Mouse (Mus musculus) hindbrain, embryonic 12.5 days (tissue): Measurements from ENCODE around the gene Cabp7. TPM values are rescaled to one million over a fixed set of nuclear protein-coding genes. Genes with fewer than 3 reads are reported as not detected.

Experiments
- ATAC-seq: fragments of 200-750 bp; cut with Nextera tagmentation; 2 replicates; pipeline ENCODE4 v1.8.0; 2017; ENCODE audit warnings: moderate TSS enrichment; ENCODE audit not compliant: low FRiP score
- H3K27ac ChIP-seq: fragments of 300-500 bp; sonication (generic); 2 replicates; pipeline ENCODE4 v1.5.1; 2016; ENCODE audit warnings: mild to moderate bottlenecking
- H3K27me3 ChIP-seq: fragments of 300-500 bp; sonication (generic); 2 replicates; pipeline ENCODE4 v1.6.1; 2016; ENCODE audit warnings: mild to moderate bottlenecking
- H3K36me3 ChIP-seq: fragments of 300-500 bp; sonication (generic); 2 replicates; pipeline ENCODE4 v1.6.1; 2016; ENCODE audit warnings: mild to moderate bottlenecking
- H3K4me1 ChIP-seq: fragments of 300-500 bp; sonication (generic); 2 replicates; pipeline ENCODE4 v1.6.1; 2016
- H3K4me2 ChIP-seq: fragments of 300-500 bp; sonication (generic); replicated peaks from 2 replicates; pipeline ENCODE4 v1.6.1; 2016; ENCODE audit warnings: mild to moderate bottlenecking
- H3K4me3 ChIP-seq: fragments of 300-500 bp; sonication (generic); 2 replicates; pipeline ENCODE4 v1.5.1; 2016; ENCODE audit warnings: mild to moderate bottlenecking
- H3K9ac ChIP-seq: fragments of 300-500 bp; sonication (generic); 2 replicates; pipeline ENCODE4 v1.6.1; 2016; ENCODE audit warnings: mild to moderate bottlenecking, moderate library complexity
- H3K9me3 ChIP-seq: fragments of 300-500 bp; sonication (generic); replicated peaks from 2 replicates; pipeline ENCODE4 v1.6.1; 2016; ENCODE audit warnings: mild to moderate bottlenecking
- WGBS: fragments of 180-500 bp; shearing (Covaris S2); methylation state at CpG from one replicate; pipeline ENCODE4 v1.1.7; 2016; 5-methylcytosine and 5-hydroxymethylcytosine counted together
- polyA plus RNA-seq: library from polyadenylated mRNA; unstranded; fragments of >200 nt; fragmentation: Nextera tagmentation; extraction: Ambion mirVana; gene quantifications from 2 replicates; pipeline ENCODE4 v1.2.1, GENCODE M21; 2016

Gene Cabp7
- polyA plus RNA-seq, 1 experiment from 2014 or later, result 1.7 TPM

DNA sequence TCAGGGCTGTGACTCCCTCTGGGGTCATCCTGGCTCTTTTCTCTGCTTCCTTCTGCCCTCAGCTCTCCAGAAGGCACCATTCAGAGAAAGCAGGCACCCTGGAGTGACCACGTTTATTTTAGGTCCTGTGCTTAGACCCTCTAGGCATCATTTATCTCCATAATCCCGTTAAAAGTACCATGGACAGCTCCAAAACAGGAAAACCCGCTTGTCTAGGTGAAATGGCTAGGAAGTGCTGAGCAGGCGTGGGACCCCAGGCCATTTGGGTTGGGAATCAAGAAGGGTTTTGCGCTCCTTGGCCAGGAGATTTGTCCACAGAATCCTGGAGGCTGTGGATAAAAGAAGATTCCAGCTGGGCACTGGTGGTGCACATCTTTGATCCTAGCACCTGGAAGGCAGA lies 17.1 kb upstream of the Cabp7 start:
- Histone ChIP-seq H3K4me2 (no peak overlapping the region), H3K4me1 (peaks cover 33% of the 10 kb centered on the region), H3K4me3 (no peak overlapping the region), H3K36me3 (peaks cover 12% of the 10 kb centered on the region; the same call in 1 of the 2 replicates), H3K9ac (no peak overlapping the region), H3K27me3 (peaks cover 17% of the 10 kb centered on the region), H3K27ac (no peak overlapping the region), H3K9me3 (no peaks in the 10 kb centered on the region)
- ATAC-seq, result no peak
- WGBS, result 20% methylated on average over 5 of the region's 5 CpGs

- H3K27ac ChIP-seq, result peak overlapping the region; percentile 82
- H3K36me3 ChIP-seq, result peaks cover 10% of the 10 kb centered on the region; the same call in 1 of the 2 replicates
- no peak overlapping the region for H3K4me2 ChIP-seq
- ATAC-seq, result no peak
- no peak overlapping the region for H3K9ac ChIP-seq
- peaks cover 37% of the 10 kb centered on the region for H3K4me1 ChIP-seq
- no peak overlapping the region for H3K4me3 ChIP-seq
- peaks cover 20% of the 10 kb centered on the region for H3K27me3 ChIP-seq
- 14% methylated on average over 2 of the region's 2 CpGs for WGBS
- H3K9me3 ChIP-seq, result no peaks in the 10 kb centered on the region
Observed at GRCm38 (mm10) chr11:4762511-4762910, 15.9 kb upstream of the Cabp7 start.

- no peak overlapping the region for H3K4me2 ChIP-seq
- no peak overlapping the region for H3K9ac ChIP-seq
- 0 out of 2 replicates have a peak, but pooled peaks cover 4% of the 10 kb centered on the region for H3K36me3 ChIP-seq
- peak; percentile 9; the same call in 1 of the 2 replicates for ATAC-seq
- 5% methylated on average over 6 of the region's 6 CpGs for WGBS
- H3K4me3 ChIP-seq, result no peak overlapping the region
- H3K27me3 ChIP-seq, result peaks cover 20% of the 10 kb centered on the region
- peaks cover 39% of the 10 kb centered on the region for H3K4me1 ChIP-seq
- H3K9me3 ChIP-seq, result no peaks in the 10 kb centered on the region
- H3K27ac ChIP-seq, result peak overlapping the region; percentile 82
Observed at GRCm38 (mm10) chr11:4761991-4762390, 15.4 kb upstream of the Cabp7 start.

DNA sequence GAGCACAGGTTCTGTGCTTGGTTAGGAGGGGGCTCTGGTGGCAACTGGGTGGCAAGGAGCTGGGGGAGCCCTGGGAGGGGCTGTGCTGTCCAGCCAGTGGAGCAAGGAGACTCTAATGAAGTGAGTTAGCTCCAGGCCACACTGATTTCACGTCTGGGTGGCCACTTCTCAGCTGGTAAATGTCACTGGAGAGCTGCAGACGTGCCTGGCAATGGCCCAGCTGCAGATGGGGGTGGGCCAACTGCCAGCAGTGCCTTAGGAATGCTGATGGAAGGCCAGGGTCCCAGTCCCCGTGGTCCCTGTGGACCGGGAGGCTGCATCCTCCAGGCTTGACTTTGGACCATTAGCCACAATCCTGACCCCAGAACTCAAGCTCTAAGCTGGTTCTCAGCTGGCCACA lies 13.9 kb upstream of the Cabp7 start:
- 0 out of 2 replicates have a peak, but pooled peaks have one; percentile 26 for ATAC-seq
- Histone ChIP-seq H3K36me3 (0 out of 2 replicates have a peak, but pooled peaks cover 3% of the 10 kb centered on the region), H3K4me2 (no peak overlapping the region), H3K4me3 (no peak overlapping the region), H3K9ac (no peak overlapping the region), H3K27me3 (peaks cover 20% of the 10 kb centered on the region), H3K9me3 (no peaks in the 10 kb centered on the region), H3K4me1 (peaks cover 44% of the 10 kb centered on the region), H3K27ac (peak overlapping the region; percentile 62)
- WGBS, result 11% methylated on average over 4 of the region's 4 CpGs

DNA sequence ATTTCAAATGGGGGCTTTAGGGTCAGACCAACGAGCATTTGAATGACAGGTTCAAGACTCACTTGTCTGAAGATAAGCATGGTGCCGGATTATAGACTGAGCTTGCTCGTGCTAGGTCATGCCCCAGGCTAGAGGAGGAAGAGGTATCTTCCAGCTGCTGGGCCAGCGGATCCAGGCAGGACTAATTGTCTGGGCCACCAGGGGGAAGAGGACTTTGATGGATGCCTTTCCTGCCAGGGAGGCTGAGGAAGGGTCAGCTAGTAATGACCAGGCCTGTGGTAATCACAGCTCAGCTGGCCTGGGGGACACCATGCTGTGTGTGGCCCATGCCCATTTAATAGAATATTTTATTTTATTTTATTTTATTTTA lies 11.2 kb upstream of the Cabp7 start:
- H3K36me3 ChIP-seq, result no peaks in the 10 kb centered on the region
- peak; percentile 29; the same call in 1 of the 2 replicates for ATAC-seq
- H3K9me3 ChIP-seq, result no peaks in the 10 kb centered on the region; the same call in 1 of the 2 replicates
- 0 out of 2 replicates have a peak overlapping the region, but pooled peaks have one; percentile 49 for H3K27ac ChIP-seq
- H3K4me3 ChIP-seq, result no peak overlapping the region
- H3K4me1 ChIP-seq, result peaks cover 48% of the 10 kb centered on the region
- no peak overlapping the region for H3K4me2 ChIP-seq
- no peak overlapping the region for H3K9ac ChIP-seq
- WGBS, result 19% methylated on average over 4 of the region's 4 CpGs
- H3K27me3 ChIP-seq, result peaks cover 18% of the 10 kb centered on the region

- Histone ChIP-seq H3K4me3 (no peak overlapping the region), H3K36me3 (no peaks in the 10 kb centered on the region), H3K27ac (0 out of 2 replicates have a peak overlapping the region, but pooled peaks have one; percentile 49), H3K9ac (no peak overlapping the region), H3K27me3 (peaks cover 15% of the 10 kb centered on the region; the same call in 1 of the 2 replicates), H3K4me2 (no peak overlapping the region), H3K9me3 (no peaks in the 10 kb centered on the region; the same call in 1 of the 2 replicates), H3K4me1 (peaks cover 42% of the 10 kb centered on the region)
- 38% methylated on average over 11 of the region's 11 CpGs for WGBS
- peak; percentile 74 for ATAC-seq
Observed at GRCm38 (mm10) chr11:4756984-4757788, 10.6 kb upstream of the Cabp7 start.

DNA sequence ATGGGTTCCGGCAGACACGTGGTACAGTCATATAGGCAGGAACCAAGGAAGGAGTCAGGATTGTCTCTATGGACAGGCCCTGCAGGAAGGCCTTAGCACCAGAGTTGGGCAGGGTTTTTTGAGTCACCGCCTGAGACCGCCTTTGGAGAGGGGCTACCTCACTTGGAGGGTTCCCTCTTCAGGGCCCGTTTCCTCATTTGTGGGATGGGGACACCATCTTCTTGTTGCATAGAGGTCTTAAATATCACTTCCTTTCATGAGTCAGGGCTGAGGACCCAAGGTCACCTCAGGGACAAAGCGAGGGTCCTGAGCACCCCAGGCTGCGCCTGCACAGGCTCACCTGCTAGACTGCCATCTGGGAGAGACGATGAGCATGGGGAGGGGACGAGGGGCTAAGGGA lies 9.9 kb upstream of the Cabp7 start:
- Histone ChIP-seq H3K9me3 (no peaks in the 10 kb centered on the region; the same call in 1 of the 2 replicates), H3K36me3 (no peaks in the 10 kb centered on the region), H3K9ac (no peak overlapping the region), H3K27me3 (peaks cover 10% of the 10 kb centered on the region; the same call in 1 of the 2 replicates), H3K4me1 (peaks cover 34% of the 10 kb centered on the region), H3K4me2 (no peak overlapping the region), H3K27ac (no peak overlapping the region), H3K4me3 (no peak overlapping the region)
- 78% methylated on average over 9 of the region's 9 CpGs for WGBS
- no peak for ATAC-seq

DNA sequence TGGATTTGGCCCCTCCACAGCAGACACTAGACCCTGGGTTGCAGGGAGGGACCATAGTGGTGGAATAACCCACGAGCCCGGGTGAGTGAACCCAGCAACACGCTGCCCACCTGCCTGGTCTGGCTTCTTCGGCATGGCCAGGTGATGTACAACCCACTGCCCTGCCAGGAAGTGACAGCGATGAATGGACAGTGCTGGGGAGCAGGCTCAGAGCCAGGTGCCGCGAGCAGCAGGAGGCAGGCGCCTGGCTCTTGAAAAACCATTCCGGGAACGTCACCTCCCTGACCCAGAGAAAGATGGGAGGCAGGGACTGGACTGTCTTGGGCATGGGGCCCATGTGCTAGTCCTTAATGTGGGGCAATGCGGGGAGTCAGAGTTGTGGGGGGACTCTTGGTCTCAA lies 8.3 kb upstream of the Cabp7 start:
- Histone ChIP-seq H3K4me3 (no peak overlapping the region), H3K9ac (no peak overlapping the region), H3K4me1 (peaks cover 24% of the 10 kb centered on the region), H3K27me3 (peaks cover 11% of the 10 kb centered on the region), H3K36me3 (no peaks in the 10 kb centered on the region), H3K4me2 (no peak overlapping the region), H3K9me3 (no peaks in the 10 kb centered on the region; the same call in 1 of the 2 replicates), H3K27ac (no peak overlapping the region)
- WGBS, result 67% methylated on average over 11 of the region's 11 CpGs
- no peak for ATAC-seq

DNA sequence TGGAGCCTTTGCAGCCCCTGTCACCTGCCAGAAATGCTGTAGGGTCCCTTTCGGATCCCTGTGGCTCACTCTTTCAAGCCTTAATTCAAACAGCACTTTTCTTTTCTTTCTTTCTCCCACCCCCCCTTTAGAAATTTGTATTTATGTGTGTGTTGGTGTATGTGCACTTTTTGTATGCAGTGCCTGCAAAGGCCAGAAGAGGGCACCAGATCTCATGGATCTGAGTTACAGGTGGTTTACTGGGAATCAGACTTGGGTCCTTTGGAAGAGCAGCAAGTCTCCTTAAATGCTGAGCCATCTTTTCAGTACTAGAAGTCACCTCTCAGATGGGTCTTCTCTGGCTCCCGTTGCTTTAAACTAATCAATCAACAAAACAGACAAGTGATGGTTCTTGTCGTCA lies 7.5 kb upstream of the Cabp7 start:
- no peaks in the 10 kb centered on the region; the same call in 1 of the 2 replicates for H3K9me3 ChIP-seq
- H3K4me1 ChIP-seq, result peaks cover 24% of the 10 kb centered on the region
- H3K9ac ChIP-seq, result no peak overlapping the region
- H3K36me3 ChIP-seq, result no peaks in the 10 kb centered on the region
- ATAC-seq, result no peak
- WGBS, result 92% methylated on average over 3 of the region's 3 CpGs
- no peak overlapping the region for H3K4me2 ChIP-seq
- no peak overlapping the region for H3K4me3 ChIP-seq
- H3K27ac ChIP-seq, result no peak overlapping the region
- H3K27me3 ChIP-seq, result peaks cover 19% of the 10 kb centered on the region

GRCm38 (mm10) chr11:4752836-4753235 lies 6.3 kb upstream of the Cabp7 start:
- Histone ChIP-seq H3K4me3 (no peak overlapping the region), H3K4me1 (peaks cover 25% of the 10 kb centered on the region), H3K4me2 (no peak overlapping the region), H3K9me3 (no peaks in the 10 kb centered on the region; the same call in 1 of the 2 replicates), H3K36me3 (no peaks in the 10 kb centered on the region), H3K27ac (no peak overlapping the region), H3K9ac (no peak overlapping the region), H3K27me3 (peaks cover 29% of the 10 kb centered on the region)
- 0 out of 2 replicates have a peak, but pooled peaks have one; percentile 18 for ATAC-seq
- 39% methylated on average over 10 of the region's 10 CpGs for whole genome bisulfite sequencing

GRCm38 (mm10) chr11:4750263-4750662 lies 3.7 kb upstream of the Cabp7 start:
- no peak for ATAC-seq
- no peak overlapping the region for H3K4me2 ChIP-seq
- no peak overlapping the region for H3K9ac ChIP-seq
- H3K36me3 ChIP-seq, result no peaks in the 10 kb centered on the region
- H3K4me3 ChIP-seq, result no peak overlapping the region
- 11% methylated on average over 9 of the region's 9 CpGs for WGBS
- no peaks in the 10 kb centered on the region; the same call in 1 of the 2 replicates for H3K9me3 ChIP-seq
- peaks cover 36% of the 10 kb centered on the region for H3K4me1 ChIP-seq
- peaks cover 53% of the 10 kb centered on the region for H3K27me3 ChIP-seq
- H3K27ac ChIP-seq, result no peak overlapping the region

DNA sequence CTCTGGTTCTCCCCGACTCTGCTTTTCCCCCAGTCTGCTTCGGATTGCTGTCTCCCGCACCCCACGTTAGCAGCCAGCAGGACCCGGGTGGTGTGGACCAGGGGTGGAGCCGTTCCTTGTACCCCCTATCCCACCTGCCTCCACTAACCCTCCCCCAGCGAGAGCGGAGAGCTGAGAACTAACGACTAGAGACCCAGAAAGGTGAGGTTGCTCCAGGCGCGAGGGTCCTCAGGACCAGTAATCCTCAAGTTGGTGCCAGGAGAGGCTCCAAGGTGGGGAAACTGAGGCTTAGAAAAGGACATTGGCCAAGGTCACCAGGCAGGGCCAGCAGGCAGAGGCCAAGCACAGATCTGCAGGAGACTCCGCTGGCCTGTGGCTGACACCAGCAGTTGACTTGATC lies 707 bp upstream of the Cabp7 start:
- ATAC-seq, result peak; percentile 27; the same call in 1 of the 2 replicates
- WGBS, result 2% methylated on average over 12 of the region's 12 CpGs
- no peaks in the 10 kb centered on the region for H3K36me3 ChIP-seq
- H3K9ac ChIP-seq, result peak overlapping the region; percentile 72
- H3K27me3 ChIP-seq, result peaks cover 79% of the 10 kb centered on the region
- no peaks in the 10 kb centered on the region for H3K9me3 ChIP-seq
- peaks cover 31% of the 10 kb centered on the region for H3K4me1 ChIP-seq
- H3K4me3 ChIP-seq, result peak overlapping the region; percentile 67
- H3K27ac ChIP-seq, result 0 out of 2 replicates have a peak overlapping the region, but pooled peaks have one; percentile 35
- peak overlapping the region; percentile 99 for H3K4me2 ChIP-seq
